Mouse (Mus musculus): ENCODE measurements around the gene Nt5dc3.

GRCm38 (mm10) chr10:86815133-86815532 is 36.3 kb downstream of the Nt5dc3 start:
- TF ChIP-seq GATA1 (IDR thresholded peaks at IDR 0.05; ENCODE audit: borderline replicate concordance, low read length) (no peak), FLI1 (IDR thresholded peaks at IDR 0.05; ENCODE audit: low read length) (no peak)
